Mouse (Mus musculus) layer of hippocampus, adult 8-10 months (tissue): Measurements from ENCODE around the gene Slc16a5. TPM values are rescaled to one million over a fixed set of nuclear protein-coding genes. Genes with fewer than 3 reads are reported as not detected.
"Not testable (repeated sequence)": the region's sequence is repeated elsewhere in the genome, so short reads cannot be mapped to it uniquely, and the experiment has no call there.

Experiments
- DNase-seq, 2 experiments: peaks; one replicate each; pipeline ENCODE4 v3.0.0; 2022; ENCODE audit warnings: low spot score in 2 of 2
- total RNA-seq, 4 experiments: library from RNA; stranded (reverse); gene quantifications; 2 replicates each; pipeline ENCODE4 v1.2.4; 2022

The Slc16a5 gene
- total RNA-seq, 4 experiments from 2014 or later: 0.21 TPM; not detected in 3

- DNase-seq: no peak
These were observed 16.1 kb downstream of the Slc16a5 start for GRCm38 (mm10) chr11:115478296-115478938.

DNA sequence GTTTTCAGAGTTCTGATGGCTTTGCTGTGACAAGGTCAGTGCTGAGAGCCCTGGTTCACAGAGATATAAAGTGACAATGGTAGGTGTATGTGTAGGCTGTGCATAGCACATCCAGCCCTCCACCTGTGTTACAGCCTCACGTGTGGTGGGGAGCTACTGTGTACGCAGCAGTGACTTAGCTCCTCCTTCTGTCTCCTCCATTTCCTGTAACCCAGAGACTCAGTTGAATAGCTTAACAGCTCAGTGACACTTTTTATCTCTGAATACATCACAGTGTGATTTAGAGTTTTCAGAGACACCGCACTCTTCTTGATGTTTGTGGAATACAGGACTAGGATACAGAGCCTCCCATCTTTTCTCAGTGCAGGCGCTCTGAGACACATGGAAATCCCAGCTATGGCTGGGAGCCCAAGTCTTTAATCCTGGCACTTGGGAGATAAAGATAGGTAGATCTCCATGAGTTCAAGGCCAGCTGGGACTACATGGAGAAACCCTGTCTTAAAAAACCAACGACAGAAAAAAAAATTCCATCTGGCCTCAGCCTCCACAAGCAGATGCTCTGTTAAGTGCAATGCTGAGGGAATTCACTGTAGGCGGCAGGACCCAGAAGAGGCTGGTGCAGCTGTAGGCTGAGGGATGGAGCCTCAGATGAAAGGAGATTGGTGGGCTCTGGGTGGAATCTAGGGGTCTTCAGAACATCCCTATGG lies 19.4 kb downstream of the Slc16a5 start:
- peak; percentile 72 to 74 for DNase-seq

DNA sequence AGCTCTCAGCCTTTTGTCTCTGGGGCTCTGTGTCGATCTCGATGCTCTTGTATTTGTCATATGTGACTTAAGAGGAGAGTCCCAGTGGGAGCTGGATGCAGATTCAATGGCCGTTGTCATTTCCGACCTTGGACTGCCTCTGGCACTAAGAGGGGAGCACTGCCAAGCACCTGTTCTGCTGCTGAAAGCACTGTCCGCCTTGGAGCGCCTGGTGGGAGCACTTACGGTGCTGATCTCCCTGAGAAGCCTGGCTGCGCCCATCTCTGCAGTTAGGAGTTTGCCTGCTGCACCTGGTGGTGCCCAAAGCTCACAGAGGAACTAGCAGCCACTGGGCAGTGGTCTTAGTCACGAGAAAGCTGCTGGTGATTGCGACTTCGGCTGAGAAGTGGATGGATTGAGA lies 21.0 kb downstream of the Slc16a5 start:
- DNase-seq: no peak

DNA sequence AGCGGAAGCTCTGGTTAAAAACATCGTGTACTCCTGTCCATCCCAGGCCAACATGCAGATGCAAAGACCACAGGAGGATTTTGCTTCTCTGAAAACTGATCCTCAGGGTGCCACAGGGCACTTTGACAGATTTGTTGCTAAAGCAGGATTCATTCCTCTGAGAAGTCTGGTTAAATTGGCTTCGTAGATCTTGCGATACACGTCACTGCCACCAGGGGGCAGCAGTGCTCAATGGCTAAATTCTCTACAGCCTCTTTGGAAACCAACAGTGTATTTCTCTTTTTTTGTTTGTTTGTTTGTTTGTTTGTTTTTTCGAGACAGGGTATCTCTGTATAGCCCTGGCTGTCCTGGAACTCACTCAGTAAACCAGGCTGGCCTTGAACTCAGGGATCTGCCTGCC lies 21.5 kb downstream of the Slc16a5 start:
- peak; percentile 67 to 88 for DNase-seq

DNA sequence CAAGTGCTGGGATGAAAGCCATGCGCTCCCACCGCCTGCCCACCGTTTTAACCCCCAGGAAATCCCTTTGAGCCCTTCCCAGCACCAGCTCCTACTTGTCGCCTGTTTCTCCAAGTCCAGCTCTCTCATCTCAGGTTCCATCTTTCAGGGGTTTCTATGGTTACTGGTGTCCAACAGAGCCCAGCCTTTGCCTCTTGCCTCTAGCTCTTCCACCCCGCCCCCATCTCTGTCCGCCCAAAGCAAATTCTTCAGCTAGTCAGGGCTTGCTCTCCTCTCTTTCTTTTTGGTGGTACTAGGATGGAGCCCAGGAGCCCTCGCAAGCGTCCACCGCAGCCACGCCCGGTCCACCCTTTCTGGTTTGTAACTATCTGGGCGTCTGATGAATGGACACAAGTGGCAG lies 22.9 kb downstream of the Slc16a5 start:
- no peak for DNase-seq

- DNase-seq: no peak
These were observed 26.4 kb downstream of the Slc16a5 start for GRCm38 (mm10) chr11:115488551-115489104.

DNA sequence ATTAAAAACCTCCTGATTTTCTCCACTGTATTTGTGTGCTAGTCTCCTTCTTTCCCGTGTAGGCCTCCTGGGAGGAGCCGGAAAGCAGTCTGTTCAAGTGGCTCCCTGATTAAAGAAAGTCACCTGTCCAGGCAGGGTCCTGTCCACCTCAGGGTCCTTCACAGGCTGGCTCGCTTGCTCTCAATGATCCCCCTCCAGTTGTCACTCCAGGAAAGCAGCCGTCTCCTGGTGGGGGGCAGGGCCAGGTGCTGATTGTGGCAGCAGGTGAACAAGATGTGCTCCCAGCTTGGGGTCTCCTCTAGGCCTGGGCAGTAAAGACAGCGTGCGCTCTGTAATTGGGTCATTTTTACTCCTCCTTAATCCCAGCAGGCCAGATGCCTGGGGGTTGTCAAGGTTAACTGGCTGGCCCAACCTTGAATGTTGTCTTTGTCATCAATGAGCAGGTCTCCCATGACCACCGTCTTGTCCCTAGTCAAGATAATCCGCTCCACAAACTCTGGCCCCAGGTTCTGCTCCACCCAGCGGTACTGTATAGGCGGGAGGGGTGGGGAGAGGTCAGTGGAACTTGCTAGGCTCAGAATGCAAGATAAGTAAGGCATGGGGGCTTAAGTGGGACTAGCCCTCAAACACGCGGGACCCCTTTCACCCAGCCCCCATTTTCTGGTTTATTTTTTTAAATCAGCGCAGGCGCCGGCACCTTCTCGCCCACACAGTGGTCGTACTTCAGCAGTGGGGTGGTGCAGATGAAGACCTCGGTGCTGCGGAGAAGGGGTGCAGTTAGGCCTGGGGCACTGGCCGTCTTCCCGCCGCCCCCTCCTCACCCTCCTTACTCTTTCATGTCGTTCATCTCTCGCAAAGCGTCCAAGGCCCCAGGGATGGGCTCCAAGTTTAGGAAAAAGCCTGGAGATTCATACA lies 28.4 kb downstream of the Slc16a5 start:
- no peak for DNase-seq

DNA sequence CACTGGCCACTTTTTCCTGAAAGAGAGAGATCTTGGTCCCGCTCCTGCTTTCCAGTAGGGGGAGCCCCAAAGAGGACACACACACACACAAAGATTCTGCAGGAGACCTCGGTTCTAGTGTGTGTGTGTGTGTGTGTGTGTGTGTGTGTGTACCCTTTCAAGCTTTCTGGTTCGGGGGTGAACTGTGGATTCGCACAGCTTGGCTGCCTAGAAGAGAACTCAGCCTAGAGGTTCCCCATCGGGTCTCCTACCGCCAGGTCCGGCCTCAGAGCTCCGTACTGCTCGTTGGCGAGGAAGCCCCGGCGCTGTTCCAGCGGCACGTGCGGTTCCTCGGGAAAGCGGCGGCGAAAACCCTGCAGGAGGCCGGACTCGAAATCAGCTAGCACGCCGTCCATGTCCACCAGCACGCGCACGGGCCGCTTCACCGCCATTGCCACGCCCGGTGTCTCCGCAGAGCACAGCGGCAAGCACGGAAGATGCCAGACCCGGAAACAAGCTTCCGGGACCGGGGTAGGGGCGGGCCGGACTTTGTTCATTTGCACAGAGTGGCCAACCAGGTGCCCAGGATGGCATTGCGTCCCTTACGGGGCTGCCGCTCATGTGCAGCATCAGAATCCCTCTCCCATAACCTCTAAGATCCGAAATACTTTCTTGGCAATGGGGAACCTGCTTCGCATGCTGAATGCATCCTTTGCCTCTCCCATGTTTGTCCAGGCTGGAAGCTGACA lies 29.2 kb downstream of the Slc16a5 start, which contains the start of gene Nt5c:
Nt5c (minus strand) TSS at position 507 of the 728 bp plus-strand sequence.
- DNase-seq: peak; percentile 77 to 84

DNA sequence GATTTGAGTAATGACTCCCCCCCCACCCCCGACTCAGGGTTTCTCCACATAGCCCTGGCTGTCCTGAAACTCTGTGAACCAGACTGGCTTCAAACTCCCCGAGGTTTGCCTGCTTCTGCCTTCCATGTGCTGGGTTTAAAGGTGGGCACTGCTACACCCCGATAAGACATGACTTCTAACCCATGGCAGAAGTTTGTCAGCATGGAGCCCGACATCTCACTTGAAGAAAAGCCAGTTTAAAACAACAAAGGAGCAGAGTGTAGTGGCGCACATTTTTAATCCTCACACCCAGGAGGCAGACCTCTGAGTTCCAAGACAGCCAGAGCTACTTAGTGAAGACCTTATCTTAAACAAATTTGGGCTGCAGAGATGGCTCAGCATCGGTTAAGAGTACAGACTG lies 30.1 kb downstream of the Slc16a5 start:
- no peak for DNase-seq

GRCm38 (mm10) chr11:115496559-115496958 lies 34.3 kb downstream of the Slc16a5 start:
- not testable (repeated sequence) for DNase-seq

DNA sequence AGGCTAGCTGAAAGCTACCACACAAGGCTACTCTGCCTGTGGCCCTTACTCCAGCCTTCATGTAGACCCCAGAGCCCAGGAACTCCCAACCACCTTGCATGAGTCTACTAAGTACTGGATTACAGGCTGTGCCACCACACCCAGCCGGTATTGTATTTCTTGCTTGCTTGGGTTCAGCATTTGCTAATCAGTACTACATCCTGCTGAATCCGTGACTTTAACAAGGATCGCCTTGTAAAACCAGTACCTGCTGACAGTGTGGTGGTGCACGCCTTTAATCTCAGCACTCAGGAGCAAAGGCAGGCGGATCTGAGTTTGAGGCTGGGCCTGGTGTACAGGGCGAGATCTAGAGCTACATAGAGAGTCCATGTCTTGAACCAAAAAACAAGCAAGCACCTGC lies 40.4 kb downstream of the Slc16a5 start:
- no peak for DNase-seq

GRCm38 (mm10) chr11:115506586-115506985 lies 44.3 kb downstream of the Slc16a5 start:
- DNase-seq: no peak

- no peak for DNase-seq
These were observed 45.8 kb downstream of the Slc16a5 start for GRCm38 (mm10) chr11:115508061-115508460.

- DNase-seq: no peak
These were observed 47.7 kb downstream of the Slc16a5 start for GRCm38 (mm10) chr11:115509773-115510506.

DNA sequence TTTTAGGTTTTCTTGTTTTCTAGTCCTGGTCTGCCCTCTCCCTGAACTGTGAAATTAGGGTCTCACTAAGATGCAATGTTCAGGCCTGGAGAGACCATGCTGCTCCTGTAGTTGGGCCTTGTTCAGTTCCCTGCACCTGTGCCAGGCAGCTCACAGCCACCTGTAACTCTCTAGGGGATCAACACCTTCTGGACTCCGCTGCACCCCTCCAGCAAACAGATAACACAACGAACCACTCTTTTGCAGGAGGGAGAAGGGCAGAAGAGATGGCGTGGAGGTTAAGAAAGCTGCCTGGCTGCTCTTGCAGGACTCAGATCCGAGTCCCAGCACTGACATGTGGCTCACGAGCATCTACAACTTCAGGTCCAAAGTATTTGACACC lies 48.2 kb downstream of the Slc16a5 start:
- DNase-seq: no peak

GRCm38 (mm10) chr11:115511121-115511520 lies 48.8 kb downstream of the Slc16a5 start:
- DNase-seq: no peak

- DNase-seq: no peak
These were observed 49.7 kb downstream of the Slc16a5 start for GRCm38 (mm10) chr11:115512004-115512403.

DNA sequence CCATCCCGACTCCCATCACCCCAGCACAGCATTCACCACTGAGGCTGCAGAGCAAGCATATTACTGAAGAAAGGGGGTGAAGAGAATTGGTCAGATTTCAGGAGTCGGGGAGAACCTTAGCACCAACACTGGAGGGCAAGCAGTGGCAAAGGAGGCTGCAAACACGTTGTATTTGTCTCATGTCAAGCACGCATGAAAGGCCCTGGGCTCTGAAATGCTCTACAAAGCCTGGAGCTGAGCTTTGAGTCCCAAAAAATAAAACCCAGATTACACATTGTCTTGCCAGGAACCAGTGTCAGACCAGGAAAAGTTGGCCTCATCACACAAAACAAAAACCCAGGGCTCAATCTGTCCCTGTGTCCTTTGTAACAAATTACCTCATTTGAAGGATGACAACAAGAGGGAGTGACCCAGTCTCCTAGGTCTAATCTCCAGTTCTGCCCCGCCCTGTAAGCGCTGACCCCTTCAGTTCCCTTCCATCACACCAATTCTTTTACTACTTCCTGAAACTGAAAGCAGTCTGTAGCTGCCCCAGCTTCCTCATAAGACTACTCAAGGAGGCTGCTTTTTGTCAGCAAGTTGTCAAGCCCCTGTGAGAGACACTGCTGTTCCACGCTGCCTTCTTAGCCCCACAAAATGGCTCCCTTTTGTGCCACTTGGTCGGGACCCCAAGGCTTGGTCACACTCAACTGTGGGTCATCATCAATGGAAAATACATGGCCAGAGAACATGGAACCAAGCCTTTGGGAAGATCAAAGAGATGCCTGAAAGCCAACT lies 50.3 kb downstream of the Slc16a5 start:
- no peak for DNase-seq
